Mouse (Mus musculus) small intestine, adult 2 months (tissue): ENCODE measurements around the gene Rras.

ENCODE experiments used
- CTCF ChIP-seq: fragments of 200-500 bp; IDR thresholded peaks from 2 replicates; pipeline ENCODE4 v1.5.1; 2012; ENCODE audit warnings: low read depth, mild to moderate bottlenecking, control low read depth, inconsistent platforms, low read length, moderate library complexity, mixed read lengths; ENCODE audit not compliant: insufficient replicate concordance, insufficient read length; ENCODE audit errors: extremely low read depth
- POLR2A ChIP-seq: fragments of 200-500 bp; IDR thresholded peaks from 2 replicates; pipeline ENCODE4 v1.6.1; 2012; ENCODE audit warnings: low read depth, mild to moderate bottlenecking, control low read depth, inconsistent platforms, low read length, moderate library complexity

- TF ChIP-seq CTCF (no peak), POLR2A (no peak)
Measured at GRCm38 (mm10) chr7:45006503-45006902, 11.3 kb upstream of the Rras start.
